Mouse (Mus musculus): ENCODE data around the gene Defa22. TPM values are rescaled to one million over a fixed set of nuclear protein-coding genes. Genes with fewer than 3 reads are reported as not detected.
"Not testable (repeated sequence)": the region's sequence is repeated elsewhere in the genome, so short reads cannot be mapped to it uniquely, and the experiment has no call there.

Defa22 gene
- not detected in 2 replicates for polyA plus RNA-seq (2014; fragmentation: Nextera tagmentation; extraction: Ambion mirVana)

- not testable (repeated sequence) for H3K4me1 ChIP-seq (ENCODE audit: control insufficient read depth, insufficient read depth, low read length); DNase-seq; H3K4me2 ChIP-seq (ENCODE audit: low read length); H3K9me3 ChIP-seq (ENCODE audit: control insufficient read depth, low read length); ATAC-seq (ENCODE audit: low FRiP score, low TSS enrichment); H3K27ac ChIP-seq (replicated peaks; ENCODE audit: low read depth, low read length); H3K9ac ChIP-seq (replicated peaks; ENCODE audit: low read length); H3K4me3 ChIP-seq (replicated peaks; ENCODE audit: low read depth, low read length); H3K27me3 ChIP-seq (ENCODE audit: control insufficient read depth, insufficient read depth, low read length); H3K36me3 ChIP-seq (ENCODE audit: control insufficient read depth, insufficient read depth, low read length)
- no CpG with 5 or more reads among the region's 1 CpGs for WGBS
These were observed at the start of gene Defa22 for GRCm38 (mm10) chr8:21161977-21162376. TSS of gene Defa22 (plus strand) at chr8:21162277.

- not testable (repeated sequence) for H3K9me3 ChIP-seq (ENCODE audit: control insufficient read depth, low read length); H3K4me1 ChIP-seq (ENCODE audit: control insufficient read depth, insufficient read depth, low read length); H3K27me3 ChIP-seq (ENCODE audit: control insufficient read depth, insufficient read depth, low read length); DNase-seq; H3K27ac ChIP-seq (replicated peaks; ENCODE audit: low read depth, low read length); ATAC-seq (ENCODE audit: low FRiP score, low TSS enrichment); H3K9ac ChIP-seq (replicated peaks; ENCODE audit: low read length); H3K4me2 ChIP-seq (ENCODE audit: low read length); H3K36me3 ChIP-seq (ENCODE audit: control insufficient read depth, insufficient read depth, low read length); H3K4me3 ChIP-seq (replicated peaks; ENCODE audit: low read depth, low read length)
- 55% methylated on average over 3 of the region's 3 CpGs for WGBS
These were observed 27.7 kb upstream of the Defa22 start, which contains the start of gene Defa30 for GRCm38 (mm10) chr8:21134342-21134741. TSS of gene Defa30 (plus strand) at chr8:21134642.

GRCm38 (mm10) chr8:21191314-21191713 is 29.2 kb downstream of the Defa22 start, which contains the start of gene Defa31:
TSS of gene Defa31 (plus strand) at chr8:21191614.
- not testable (repeated sequence) for ATAC-seq (ENCODE audit: low FRiP score, low TSS enrichment); H3K9ac ChIP-seq (replicated peaks; ENCODE audit: low read length); H3K27ac ChIP-seq (replicated peaks; ENCODE audit: low read depth, low read length); DNase-seq; H3K4me2 ChIP-seq (ENCODE audit: low read length); H3K36me3 ChIP-seq (ENCODE audit: control insufficient read depth, insufficient read depth, low read length); H3K9me3 ChIP-seq (ENCODE audit: control insufficient read depth, low read length); H3K4me3 ChIP-seq (replicated peaks; ENCODE audit: low read depth, low read length); H3K27me3 ChIP-seq (ENCODE audit: control insufficient read depth, insufficient read depth, low read length); H3K4me1 ChIP-seq (ENCODE audit: control insufficient read depth, insufficient read depth, low read length)
- no CpG with 5 or more reads among the region's 1 CpGs for WGBS

GRCm38 (mm10) chr8:21201261-21201660 is 39.2 kb downstream of the Defa22 start, which contains the start of gene Gm15293:
TSS of gene Gm15293 (plus strand) at chr8:21201561.
- no CpG with 5 or more reads among the region's 1 CpGs for WGBS
- not testable (repeated sequence) for ATAC-seq (ENCODE audit: low FRiP score, low TSS enrichment); H3K36me3 ChIP-seq (ENCODE audit: control insufficient read depth, insufficient read depth, low read length); H3K9ac ChIP-seq (replicated peaks; ENCODE audit: low read length); H3K27me3 ChIP-seq (ENCODE audit: control insufficient read depth, insufficient read depth, low read length); H3K4me1 ChIP-seq (ENCODE audit: control insufficient read depth, insufficient read depth, low read length); H3K4me3 ChIP-seq (replicated peaks; ENCODE audit: low read depth, low read length); DNase-seq; H3K4me2 ChIP-seq (ENCODE audit: low read length); H3K9me3 ChIP-seq (ENCODE audit: control insufficient read depth, low read length); H3K27ac ChIP-seq (replicated peaks; ENCODE audit: low read depth, low read length)

Other genes with a start within 250 kb of the Defa22 start
- gene Gm6040, start 240.2 kb upstream of the Defa22 start, polyA plus RNA-seq (2014; fragmentation: Nextera tagmentation; extraction: Ambion mirVana), result not detected in 2 replicates
- gene AY761185, start 217.6 kb upstream of the Defa22 start, polyA plus RNA-seq (2014; fragmentation: Nextera tagmentation; extraction: Ambion mirVana), result not detected in 2 replicates
- not detected in 2 replicates for gene Defa21, start 136.7 kb upstream of the Defa22 start, polyA plus RNA-seq (2014; fragmentation: Nextera tagmentation; extraction: Ambion mirVana)
- not detected in 2 replicates for gene Defa23, start 107.2 kb upstream of the Defa22 start, polyA plus RNA-seq (2014; fragmentation: Nextera tagmentation; extraction: Ambion mirVana)
- not detected in 2 replicates for gene Defa35, start 97.2 kb upstream of the Defa22 start, polyA plus RNA-seq (2014; fragmentation: Nextera tagmentation; extraction: Ambion mirVana)
- not detected in 2 replicates for gene Defa25, start 77.8 kb upstream of the Defa22 start, polyA plus RNA-seq (2014; fragmentation: Nextera tagmentation; extraction: Ambion mirVana)
- gene Gm14851, start 66.2 kb upstream of the Defa22 start, polyA plus RNA-seq (2014; fragmentation: Nextera tagmentation; extraction: Ambion mirVana), result not detected in 2 replicates
- not detected in 2 replicates for gene Defa30, start 27.6 kb upstream of the Defa22 start, polyA plus RNA-seq (2014; fragmentation: Nextera tagmentation; extraction: Ambion mirVana)
- not detected in 2 replicates for gene Defa31, start 29.3 kb downstream of the Defa22 start, polyA plus RNA-seq (2014; fragmentation: Nextera tagmentation; extraction: Ambion mirVana)
- not detected in 2 replicates for gene Gm15293, start 39.3 kb downstream of the Defa22 start, polyA plus RNA-seq (2014; fragmentation: Nextera tagmentation; extraction: Ambion mirVana)
- not detected in 2 replicates for gene Gm15292, start 87.5 kb downstream of the Defa22 start, polyA plus RNA-seq (2014; fragmentation: Nextera tagmentation; extraction: Ambion mirVana)
- not detected in 2 replicates for gene Defa27, start 153.3 kb downstream of the Defa22 start, polyA plus RNA-seq (2014; fragmentation: Nextera tagmentation; extraction: Ambion mirVana)
- not detected in 2 replicates for gene Defa29, start 164.7 kb downstream of the Defa22 start, polyA plus RNA-seq (2014; fragmentation: Nextera tagmentation; extraction: Ambion mirVana)
- gene Defa2, start 216.2 kb downstream of the Defa22 start, polyA plus RNA-seq (2014; fragmentation: Nextera tagmentation; extraction: Ambion mirVana), result not detected in 2 replicates
- not detected in 2 replicates for gene Defa33, start 229.5 kb downstream of the Defa22 start, polyA plus RNA-seq (2014; fragmentation: Nextera tagmentation; extraction: Ambion mirVana)